27 mouse cellular contexts compared by ENCODE assay signal in the genomic region with DNA sequence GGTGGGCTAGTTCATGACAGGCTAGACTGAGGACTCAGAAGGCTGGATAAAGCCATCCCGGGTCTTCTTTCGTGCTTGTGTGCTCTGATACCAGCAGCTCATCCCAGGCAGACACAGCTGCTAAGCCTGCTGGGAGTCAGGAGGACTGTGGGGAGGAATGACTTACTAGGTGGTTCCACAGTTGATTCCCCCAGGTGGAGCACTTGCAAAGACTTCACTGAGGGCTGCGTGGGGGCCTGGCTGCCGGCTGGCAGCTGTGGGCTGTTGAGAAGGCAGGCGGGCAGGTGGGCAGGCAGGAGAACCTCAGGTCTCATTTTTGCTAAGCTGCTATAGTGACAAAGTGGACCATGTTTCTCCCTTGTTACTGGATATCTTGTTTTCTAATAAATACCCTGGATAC. TPM values are rescaled to one million over a fixed set of nuclear protein-coding genes. Genes with fewer than 3 reads are reported as not detected.
DNase-seq lines count a peak whose midpoint lies in the region; ATAC-seq lines count a peak whose summit lies in the region.
"Had no signal": no experiment of that assay in that cellular context is flagged by ENCODE, and none has a peak within 500 bp of the region (broad histone marks: within the 10 kb centered on the region; RNA-seq: fewer than 3 reads in every experiment).

No protein-coding gene starts in this region.

- 86% methylated on average over 5 of the region's 5 CpGs for WGBS in heart, embryonic 12.5 days

- H3K27ac ChIP-seq in heart, embryonic 12.5 days (ENCODE audit: poor library complexity, severe bottlenecking), result no peak overlapping the region
- H3K27ac ChIP-seq: forebrain, embryonic 10.5 days; forebrain, embryonic 13.5 days; hindbrain, embryonic 10.5 days; hindbrain, embryonic 13.5 days; intestine, embryonic 15.5 days had no signal

- ATAC-seq in heart, embryonic 12.5 days (ENCODE audit: insufficient number of reproducible peaks, low FRiP score), result no peak
- ATAC-seq: CD4-positive, CD25-positive, alpha-beta regulatory T cell, adult 4 months; forebrain, embryonic 13.5 days; forebrain, embryonic 16.5 days; hindbrain, embryonic 16.5 days; intestine, embryonic 15.5 days had no signal

- no peaks in the 10 kb centered on the region for H3K27me3 ChIP-seq in heart, embryonic 12.5 days (replicated peaks)
- H3K27me3 ChIP-seq: forebrain, embryonic 13.5 days; hindbrain, embryonic 13.5 days; intestine, embryonic 15.5 days had no signal

- no peak overlapping the region for H3K9ac ChIP-seq in heart, embryonic 12.5 days
- H3K9ac ChIP-seq: forebrain, embryonic 13.5 days; hindbrain, embryonic 13.5 days; intestine, embryonic 15.5 days had no signal

- DNase-seq in heart, adult 11 months, result peak; percentile 81
- DNase-seq in ovary, postnatal 36 days (ENCODE audit: low spot score), result peak; percentile 1
- DNase-seq in ovary, adult 18-20 months (ENCODE audit: low spot score), result no peak
- DNase-seq in brain, adult 2 months (ENCODE audit: low read depth, low spot score), result peak; percentile 43
- DNase-seq in c-Kit-positive CD71-positive TER-119-positive erythroid progenitor cells, embryonic 14.5 days (ENCODE audit: low spot score), result no peak
- DNase-seq: adrenal gland, adult 2 months; adrenal gland, postnatal 14 days; cerebellum, adult 18-20 months; cerebellum, adult 9-10 months; cerebellum, postnatal 14 days; heart, adult 18-20 months; heart, postnatal 36 days had no signal

- no peaks in the 10 kb centered on the region for H3K9me3 ChIP-seq in heart, embryonic 12.5 days (replicated peaks)
- H3K9me3 ChIP-seq: forebrain, embryonic 10.5 days; forebrain, embryonic 13.5 days; hindbrain, embryonic 10.5 days; hindbrain, embryonic 13.5 days; intestine, embryonic 15.5 days had no signal

- H3K4me3 ChIP-seq in heart, embryonic 12.5 days, result no peak overlapping the region
- H3K4me3 ChIP-seq: forebrain, embryonic 10.5 days; forebrain, embryonic 13.5 days; hindbrain, embryonic 10.5 days; hindbrain, embryonic 13.5 days; intestine, embryonic 15.5 days had no signal

- no peaks in the 10 kb centered on the region for H3K36me3 ChIP-seq in heart, embryonic 12.5 days
- H3K36me3 ChIP-seq: hindbrain, embryonic 10.5 days; intestine, embryonic 15.5 days had no signal

- no peak overlapping the region for H3K4me2 ChIP-seq in heart, embryonic 12.5 days
- H3K4me2 ChIP-seq: forebrain, embryonic 13.5 days; hindbrain, embryonic 13.5 days; intestine, embryonic 15.5 days had no signal

- no peaks in the 10 kb centered on the region for H3K4me1 ChIP-seq in heart, embryonic 12.5 days (replicated peaks)
- H3K4me1 ChIP-seq: forebrain, embryonic 10.5 days; forebrain, embryonic 13.5 days; hindbrain, embryonic 10.5 days; hindbrain, embryonic 13.5 days; intestine, embryonic 15.5 days had no signal

RNA-seq across cellular contexts. Expression of a gene that starts 31.3 kb away (rescaled TPM):
- polyA plus RNA-seq in heart, embryonic 12.5 days (2016; fragmentation: Nextera tagmentation; extraction: Ambion mirVana), result 0.08 TPM in 1 of 2 replicates, not detected in the other
- polyA plus RNA-seq: brain, embryonic 14.5 days; embryonic facial prominence, embryonic 11.5 days; heart, embryonic 14.5 days; heart, postnatal 0 days had no signal

RNA-seq across cellular contexts. Expression of a gene that starts 31.4 kb away (rescaled TPM):
- polyA plus RNA-seq in heart, embryonic 12.5 days (2016; fragmentation: Nextera tagmentation; extraction: Ambion mirVana), result 0.36 TPM in 1 of 2 replicates, not detected in the other
- polyA plus RNA-seq: adrenal gland, adult 2 months; C2C12; embryonic facial prominence, embryonic 11.5 days; embryonic facial prominence, embryonic 14.5 days; forebrain, embryonic 10.5 days; forebrain, embryonic 13.5 days; heart, embryonic 14.5 days; hindbrain, embryonic 13.5 days had no signal

RNA-seq across cellular contexts. Expression of a gene that starts 44.0 kb away (rescaled TPM):
- 150 and 151 TPM in 2 replicates for polyA plus RNA-seq in heart, embryonic 12.5 days (2016; fragmentation: Nextera tagmentation; extraction: Ambion mirVana)
- polyA plus RNA-seq: CD4-positive, CD25-positive, alpha-beta regulatory T cell, adult 4 months had no signal

RNA-seq across cellular contexts. Expression of a gene that starts 44.6 kb away (rescaled TPM):
- 27.6 and 32.3 TPM in 2 replicates for polyA plus RNA-seq in heart, embryonic 12.5 days (2016; fragmentation: Nextera tagmentation; extraction: Ambion mirVana)

Comparison
In these comparisons a context has a peak if more than half of its experiments do, and no peak if none do; other contexts are left out.
1. DNase-seq: peak in heart, adult 11 months (single experiment), ovary, postnatal 36 days (single experiment) and brain, adult 2 months (single experiment); none in ovary, adult 18-20 months (single experiment) and c-Kit-positive CD71-positive TER-119-positive erythroid progenitor cells, embryonic 14.5 days (single experiment).